Mouse (Mus musculus): Measurements from ENCODE around the gene Cfap97d1.

DNA sequence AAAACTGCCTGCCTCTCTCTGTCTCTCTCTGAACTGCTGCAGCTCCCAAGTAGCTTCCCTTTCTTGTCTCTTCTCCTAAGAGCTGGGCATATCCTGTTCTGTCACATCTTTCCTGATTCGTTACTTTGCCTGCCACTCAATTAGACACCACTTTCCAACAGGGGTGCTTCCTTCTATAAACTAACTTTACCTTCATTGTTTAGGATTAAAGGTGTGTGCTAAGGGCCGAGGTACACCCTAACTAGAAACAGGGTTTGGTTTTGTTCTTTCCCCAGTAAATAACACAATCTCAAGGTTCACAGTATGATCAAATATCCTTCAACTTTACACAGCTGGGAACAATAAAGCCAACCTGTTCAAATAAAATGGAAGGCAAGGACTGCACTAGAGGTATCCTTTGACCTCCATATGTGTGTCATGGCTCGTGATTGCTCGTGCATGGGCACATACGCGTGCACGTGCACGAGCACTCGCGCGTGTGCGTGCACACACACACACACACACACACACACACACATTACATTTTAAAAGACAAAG is 49.0 kb downstream of the Cfap97d1 start:
- TF ChIP-seq USF1 (IDR thresholded peaks at IDR 0.05; ENCODE audit: low read depth) (no peak), TCF12 (IDR thresholded peaks at IDR 0.05; ENCODE audit: insufficient read depth, poor library complexity, severe bottlenecking) (no peak), MAX (IDR thresholded peaks at IDR 0.05; ENCODE audit: low read depth) (no peak), POLR2A (IDR thresholded peaks at IDR 0.05; ENCODE audit: insufficient read length, low read depth) (no peak), TCF3 (IDR thresholded peaks at IDR 0.05; ENCODE audit: insufficient read length, low read depth) (no peak), SRF (IDR thresholded peaks at IDR 0.05; ENCODE audit: control insufficient read depth, insufficient read length, low read depth) (no peak), E2F4 (IDR thresholded peaks at IDR 0.05; ENCODE audit: insufficient read depth) (no peak), POLR2AphosphoS2 (IDR thresholded peaks at IDR 0.05; ENCODE audit: insufficient read length, low read depth) (no peak), MYOD1 (IDR thresholded peaks at IDR 0.05; ENCODE audit: control insufficient read depth in 1 of 3, insufficient read length in 2 of 3, low read depth in 2 of 3) (no peak), REST (IDR thresholded peaks at IDR 0.05; ENCODE audit: insufficient read depth, insufficient read length) (no peak)

All from myocyte (in vitro differentiated cells).